Mouse (Mus musculus) left cerebral cortex, adult 2 months (tissue): ENCODE measurements at regions not wholly inside any gene's neighbourhood (a gene's known extent, or its start where the extent isn't known, plus 50 kb on each side); places are given as distances from the start of the nearest gene placed in this dataset.
A peak's percentile ranks its signal among the peaks of the same experiment; 100 is the strongest.

Source experiments
- DNase-seq, 2 experiments: peaks; one replicate each; pipeline ENCODE4 v3.0.0; 2021 to 2022; ENCODE audit warnings: low spot score in 2 of 2, mixed read lengths in 1 of 2; ENCODE audit errors: extremely low spot score in 1 of 2
- H3K27ac ChIP-seq: fragments of 200-600 bp; 2 replicates; pipeline ENCODE4 v1.8.1; 2022
- H3K4me3 ChIP-seq: fragments of 200-600 bp; 2 replicates; pipeline ENCODE4 v1.8.1; 2022
- CTCF ChIP-seq: fragments of 200-600 bp; IDR thresholded peaks from 2 replicates; pipeline ENCODE4 v1.8.1; 2022; ENCODE audit warnings: antibody characterized with exemption, mild to moderate bottlenecking, moderate library complexity
- intact Hi-C: fragments of 180-260 bp; cut with DNase I; formaldehyde crosslinking; loops from one replicate; pipeline ENCODE4 v1.15.1; 2025

- no peak for TF ChIP-seq CTCF
- Histone ChIP-seq H3K4me3 (no peak overlapping the region), H3K27ac (no peak overlapping the region)
- no peak for DNase-seq
- intact Hi-C loops, result no loop called here
These were observed 57.0 kb upstream of the Gnaq start for GRCm38 (mm10) chr19:16075512-16076086.

GRCm38 (mm10) chr19:16075026-16075425 lies 57.6 kb upstream of the Gnaq start:
- intact Hi-C loops, result no loop called here
- H3K27ac ChIP-seq, result no peak overlapping the region
- H3K4me3 ChIP-seq, result no peak overlapping the region
- no peak for TF ChIP-seq CTCF
- DNase-seq, result no peak

- intact Hi-C loops, result loop anchor here (10.0 kb wide), 1 partner anchor 127 kb away; no protein-coding TSS in a partner anchor
- no peak for TF ChIP-seq CTCF
- no peak overlapping the region for H3K4me3 ChIP-seq
- DNase-seq, result no peak
- H3K27ac ChIP-seq, result no peak overlapping the region
These were observed 65.3 kb upstream of the Gnaq start for GRCm38 (mm10) chr19:16067314-16067713.

- intact Hi-C loops, result loop anchor here (2.0 to 10.0 kb wide), 4 partner anchors 36 to 292 kb away; partner anchors contain the start of gene Gnaq
- no peak for DNase-seq
- no peak for TF ChIP-seq CTCF
- Histone ChIP-seq H3K27ac (no peak overlapping the region), H3K4me3 (no peak overlapping the region)
These were observed 67.7 kb upstream of the Gnaq start for GRCm38 (mm10) chr19:16064911-16065310.

- DNase-seq, result peak; percentile 79 to 82
- Histone ChIP-seq H3K27ac (peak overlapping the region; percentile 79), H3K4me3 (peak overlapping the region; percentile 48)
- peak; percentile 99 for TF ChIP-seq CTCF
- intact Hi-C loops, result loop anchor here (1.0 to 10.0 kb wide), 5 partner anchors 35 to 535 kb away; partner anchors contain the start of gene Gnaq
These were observed 68.6 kb upstream of the Gnaq start for GRCm38 (mm10) chr19:16063916-16064580.

- TF ChIP-seq CTCF, result no peak
- intact Hi-C loops, result loop anchor here (1.0 to 10.0 kb wide), 3 partner anchors 131 to 536 kb away; no protein-coding TSS in a partner anchor
- no peak overlapping the region for H3K27ac ChIP-seq
- peak overlapping the region; percentile 48 for H3K4me3 ChIP-seq
- DNase-seq, result no peak
These were observed 69.1 kb upstream of the Gnaq start for GRCm38 (mm10) chr19:16063533-16063915.

- Histone ChIP-seq H3K27ac (no peak overlapping the region), H3K4me3 (no peak overlapping the region)
- TF ChIP-seq CTCF, result no peak
- intact Hi-C loops, result loop anchor here (5.0 to 10.0 kb wide), 2 partner anchors 133 to 295 kb away; no protein-coding TSS in a partner anchor
- no peak for DNase-seq
These were observed 70.8 kb upstream of the Gnaq start for GRCm38 (mm10) chr19:16061821-16062220.

GRCm38 (mm10) chr19:16059026-16059425 lies 73.6 kb upstream of the Gnaq start:
- intact Hi-C loops, result no loop called here

GRCm38 (mm10) chr19:16050220-16051055 lies 65.6 kb upstream of the Cep78 start:
- Histone ChIP-seq H3K4me3 (peak overlapping the region; percentile 49), H3K27ac (peak overlapping the region; percentile 87)
- no peak for DNase-seq
- no peak for TF ChIP-seq CTCF
- intact Hi-C loops, result no loop called here

More at GRCm38 (mm10) chr19:16059026-16059425, 73.6 kb upstream of the Gnaq start:
- H3K27ac ChIP-seq, result no peak overlapping the region
- DNase-seq, result no peak
- no peak for TF ChIP-seq CTCF
- no peak overlapping the region for H3K4me3 ChIP-seq

GRCm38 (mm10) chr19:16049646-16050045 lies 64.9 kb upstream of the Cep78 start:
- intact Hi-C loops, result no loop called here
- H3K27ac ChIP-seq, result peak overlapping the region; percentile 87
- TF ChIP-seq CTCF, result no peak
- DNase-seq, result no peak
- peak overlapping the region; percentile 49 for H3K4me3 ChIP-seq

- no peak for DNase-seq
- no peak for TF ChIP-seq CTCF
- Histone ChIP-seq H3K4me3 (no peak overlapping the region), H3K27ac (no peak overlapping the region)
- intact Hi-C loops, result no loop called here
These were observed 62.2 kb upstream of the Cep78 start for GRCm38 (mm10) chr19:16046977-16047376.

GRCm38 (mm10) chr19:16045261-16045660 lies 60.5 kb upstream of the Cep78 start:
- no peak for DNase-seq
- TF ChIP-seq CTCF, result no peak
- intact Hi-C loops, result no loop called here
- no peak overlapping the region for H3K27ac ChIP-seq
- no peak overlapping the region for H3K4me3 ChIP-seq
